ENCODE assay signal across 21 mouse cellular contexts in genomic region chr4:109150214-109150613, GRCm38 (mm10). TPM values are rescaled to one million over a fixed set of nuclear protein-coding genes. Genes with fewer than 3 reads are reported as not detected.
DNase-seq lines count a peak whose midpoint lies in the region; ATAC-seq and TF ChIP-seq lines count a peak whose summit lies in the region.
"Had no signal": no experiment of that assay in that cellular context is flagged by ENCODE, and none has a peak within 500 bp of the region (broad histone marks: within the 10 kb centered on the region; RNA-seq: fewer than 3 reads in every experiment).

No protein-coding gene starts in this region.

- peaks cover 4% of the 10 kb centered on the region; the same call in 1 of the 2 replicates for H3K4me1 ChIP-seq in heart, embryonic 11.5 days (ENCODE audit: control insufficient read depth, insufficient read depth, low read length)
- H3K4me1 ChIP-seq in lung, postnatal 0 days (ENCODE audit: insufficient read depth, low read depth, low read length): 0 out of 2 replicates have a peak, but pooled peaks cover 5% of the 10 kb centered on the region
- H3K4me1 ChIP-seq: limb, embryonic 10.5 days had no signal

- H3K27ac ChIP-seq in heart, embryonic 11.5 days (ENCODE audit: low read depth, low read length): no peak overlapping the region
- H3K27ac ChIP-seq in lung, postnatal 0 days (ENCODE audit: low read length): no peak overlapping the region
- H3K27ac ChIP-seq: hindbrain, embryonic 15.5 days; limb, embryonic 10.5 days; lung, embryonic 15.5 days; midbrain, embryonic 10.5 days had no signal

- TF ChIP-seq EP300 in lung, postnatal 0 days (IDR thresholded peaks at IDR 0.05): peak; percentile 93

- H3K36me3 ChIP-seq in heart, embryonic 11.5 days (ENCODE audit: control insufficient read depth, insufficient read depth, low read length): no peaks in the 10 kb centered on the region
- H3K36me3 ChIP-seq in lung, postnatal 0 days (ENCODE audit: insufficient read depth, low read length): peaks cover 3% of the 10 kb centered on the region; the same call in 1 of the 2 replicates
- H3K36me3 ChIP-seq: heart, embryonic 12.5 days; hindbrain, embryonic 15.5 days; midbrain, embryonic 10.5 days had no signal

- ATAC-seq in heart, embryonic 11.5 days (replicated peaks; ENCODE audit: insufficient number of reproducible peaks, low FRiP score, low TSS enrichment): no peak
- peak; percentile 83 for ATAC-seq in lung, postnatal 0 days
- no peak for ATAC-seq in erythroid progenitor cell, adult 5-6 weeks (replicated peaks; ENCODE audit: low FRiP score, poor library complexity, severe bottlenecking)
- ATAC-seq: CD4-positive, CD25-positive, alpha-beta regulatory T cell, adult 4 months; forebrain, postnatal 0 days; intestine, embryonic 16.5 days had no signal

- peak; percentile 89 for DNase-seq in heart, adult 11 months
- DNase-seq in lung, postnatal 0 days (ENCODE audit: low spot score): peak; percentile 77
- DNase-seq in lung, postnatal 4 days: no peak
- DNase-seq in Muller cell, postnatal 12 days (ENCODE audit: inconsistent ontology term): peak; percentile 75
- DNase-seq in yolk sac, embryonic 10.5 days (ENCODE audit: low spot score): peak; percentile 68
- DNase-seq: cerebellum, adult 11 months; cerebellum, postnatal 14 days; forebrain, postnatal 0 days; gastrocnemius, postnatal 36 days; spleen, adult 18-20 months; thymus, adult 2 months had no signal

- no peak for TF ChIP-seq CTCF in lung, postnatal 0 days (IDR thresholded peaks at IDR 0.05)

- WGBS in heart, embryonic 11.5 days (ENCODE audit: insufficient replicate concordance): 54% methylated on average over 2 of the region's 2 CpGs
- WGBS in lung, postnatal 0 days: 52% methylated on average over 2 of the region's 2 CpGs

- H3K9ac ChIP-seq in heart, embryonic 11.5 days (ENCODE audit: low read depth, low read length): no peak overlapping the region
- H3K9ac ChIP-seq in lung, postnatal 0 days (replicated peaks; ENCODE audit: low read depth): no peak overlapping the region
- H3K9ac ChIP-seq: forebrain, postnatal 0 days; heart, embryonic 12.5 days; hindbrain, embryonic 15.5 days; lung, embryonic 15.5 days had no signal

- H3K27me3 ChIP-seq in heart, embryonic 11.5 days (ENCODE audit: control insufficient read depth, insufficient read depth, low read length): no peaks in the 10 kb centered on the region
- H3K27me3 ChIP-seq in lung, postnatal 0 days (replicated peaks; ENCODE audit: insufficient read depth, low read length): no peaks in the 10 kb centered on the region
- H3K27me3 ChIP-seq: heart, embryonic 12.5 days; hindbrain, embryonic 15.5 days; lung, embryonic 15.5 days had no signal

- no peaks in the 10 kb centered on the region for H3K9me3 ChIP-seq in heart, embryonic 11.5 days (replicated peaks; ENCODE audit: control insufficient read depth, low read length)
- no peaks in the 10 kb centered on the region for H3K9me3 ChIP-seq in lung, postnatal 0 days (ENCODE audit: low read length)
- H3K9me3 ChIP-seq: heart, embryonic 12.5 days; hindbrain, embryonic 15.5 days; limb, embryonic 10.5 days; lung, embryonic 15.5 days; midbrain, embryonic 10.5 days had no signal

- H3K4me2 ChIP-seq in heart, embryonic 11.5 days: no peak overlapping the region
- H3K4me2 ChIP-seq in lung, postnatal 0 days (replicated peaks; ENCODE audit: low read depth, low read length): no peak overlapping the region
- H3K4me2 ChIP-seq: heart, embryonic 12.5 days; hindbrain, embryonic 15.5 days; liver, embryonic 11.5 days; lung, embryonic 15.5 days had no signal

- H3K4me3 ChIP-seq in heart, embryonic 11.5 days (ENCODE audit: low read depth, low read length): no peak overlapping the region
- no peak overlapping the region for H3K4me3 ChIP-seq in lung, postnatal 0 days (ENCODE audit: low read depth, low read length)
- H3K4me3 ChIP-seq: heart, embryonic 12.5 days; hindbrain, embryonic 15.5 days; limb, embryonic 10.5 days; lung, embryonic 15.5 days; midbrain, embryonic 10.5 days had no signal

RNA-seq across cellular contexts. Expression of gene Osbpl9, which starts 51.9 kb away (rescaled TPM):
- polyA plus RNA-seq in heart, embryonic 11.5 days (2014; fragmentation: Nextera tagmentation; extraction: Ambion mirVana): 46.2 and 56.0 TPM in 2 replicates
- polyA plus RNA-seq in lung, postnatal 0 days (2015; fragmentation: Nextera tagmentation; extraction: Ambion mirVana): 98.5 and 115 TPM in 2 replicates
- 71.0 and 90.1 TPM in 2 replicates for total RNA-seq in erythroid progenitor cell, adult 5-6 weeks (2015; ENCODE audit: low replicate concordance)
- total RNA-seq in erythroid progenitor cell, adult 5-6 weeks (2017; ENCODE audit: low replicate concordance): 29.3 and 32.2 TPM in 2 replicates

Comparison
In these comparisons a context has a peak if more than half of its experiments do, and no peak if none do; other contexts are left out.
1. DNase-seq: peak in heart, adult 11 months (single experiment), lung, postnatal 0 days (single experiment), Muller cell, postnatal 12 days (single experiment) and yolk sac, embryonic 10.5 days (single experiment); none in lung, postnatal 4 days (0 of 2).